Mouse (Mus musculus): ENCODE measurements at regions not wholly inside any gene's neighbourhood (a gene's known extent, or its start where the extent isn't known, plus 50 kb on each side); places are given as distances from the start of the nearest gene placed in this dataset.

DNA sequence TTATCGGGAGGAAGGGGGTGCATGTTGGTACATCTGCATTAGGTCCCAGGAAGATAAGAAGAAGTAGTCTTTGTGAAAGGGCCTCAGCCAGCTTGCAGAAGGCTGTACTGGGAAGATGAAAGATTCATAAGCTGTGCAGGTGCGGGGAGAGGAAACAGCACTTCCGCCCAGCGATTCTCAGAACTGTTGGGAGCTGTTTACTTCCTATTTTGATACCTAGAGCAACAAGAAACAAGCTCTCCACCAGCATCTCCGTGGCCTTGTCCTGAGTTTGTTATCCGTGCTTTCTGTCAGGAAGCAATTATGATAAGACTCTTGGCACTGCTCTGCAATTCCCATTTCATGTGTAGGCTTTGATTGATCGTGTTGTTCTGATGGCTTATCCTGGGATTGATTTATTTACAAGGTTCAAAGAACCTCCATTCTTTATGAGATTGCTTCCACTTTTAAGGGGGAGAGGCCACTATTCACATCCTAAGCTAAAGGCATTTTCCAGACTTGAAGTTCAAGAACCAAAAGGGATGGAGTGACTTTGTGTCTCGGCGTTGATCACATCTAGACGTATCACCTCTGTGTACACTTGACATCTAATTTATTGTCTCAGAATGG is 133.6 kb upstream of the Tars start:
- Histone ChIP-seq H3K4me2 (ENCODE audit: low read depth) (no peak overlapping the region), H3K27me3 (ENCODE audit: control insufficient read depth, insufficient read depth, low read length) (no peaks in the 10 kb centered on the region), H3K4me3 (ENCODE audit: low read depth, low read length) (no peak overlapping the region), H3K9ac (ENCODE audit: low read length) (no peak overlapping the region), H3K9me3 (ENCODE audit: control insufficient read depth, low read length) (no peaks in the 10 kb centered on the region), H3K27ac (ENCODE audit: low read depth, low read length) (no peak overlapping the region), H3K36me3 (ENCODE audit: control insufficient read depth, insufficient read depth, low read length) (no peaks in the 10 kb centered on the region), H3K4me1 (ENCODE audit: control insufficient read depth, insufficient read depth, low read length) (no peaks in the 10 kb centered on the region)
- DNase-seq (ENCODE audit: low spot score) = no peak
- ATAC-seq (ENCODE audit: insufficient read depth, low FRiP score, low TSS enrichment) = no peak
- WGBS = 85% methylated on average over 10 of the region's 10 CpGs

GRCm38 (mm10) chr15:11532536-11532935 is 133.1 kb upstream of the Tars start:
- DNase-seq (ENCODE audit: low spot score) = no peak
- H3K27me3 ChIP-seq (ENCODE audit: control insufficient read depth, insufficient read depth, low read length) = no peaks in the 10 kb centered on the region
- H3K9me3 ChIP-seq (ENCODE audit: control insufficient read depth, low read length) = no peaks in the 10 kb centered on the region
- no peak overlapping the region for H3K4me3 ChIP-seq (ENCODE audit: low read depth, low read length)
- no peaks in the 10 kb centered on the region for H3K36me3 ChIP-seq (ENCODE audit: control insufficient read depth, insufficient read depth, low read length)
- no peak overlapping the region for H3K27ac ChIP-seq (ENCODE audit: low read depth, low read length)
- no peak overlapping the region for H3K4me2 ChIP-seq (ENCODE audit: low read depth)
- H3K9ac ChIP-seq (ENCODE audit: low read length) = no peak overlapping the region
- no peak for ATAC-seq (ENCODE audit: insufficient read depth, low FRiP score, low TSS enrichment)
- 80% methylated on average over 9 of the region's 9 CpGs for WGBS
- H3K4me1 ChIP-seq (ENCODE audit: control insufficient read depth, insufficient read depth, low read length) = no peaks in the 10 kb centered on the region

DNA sequence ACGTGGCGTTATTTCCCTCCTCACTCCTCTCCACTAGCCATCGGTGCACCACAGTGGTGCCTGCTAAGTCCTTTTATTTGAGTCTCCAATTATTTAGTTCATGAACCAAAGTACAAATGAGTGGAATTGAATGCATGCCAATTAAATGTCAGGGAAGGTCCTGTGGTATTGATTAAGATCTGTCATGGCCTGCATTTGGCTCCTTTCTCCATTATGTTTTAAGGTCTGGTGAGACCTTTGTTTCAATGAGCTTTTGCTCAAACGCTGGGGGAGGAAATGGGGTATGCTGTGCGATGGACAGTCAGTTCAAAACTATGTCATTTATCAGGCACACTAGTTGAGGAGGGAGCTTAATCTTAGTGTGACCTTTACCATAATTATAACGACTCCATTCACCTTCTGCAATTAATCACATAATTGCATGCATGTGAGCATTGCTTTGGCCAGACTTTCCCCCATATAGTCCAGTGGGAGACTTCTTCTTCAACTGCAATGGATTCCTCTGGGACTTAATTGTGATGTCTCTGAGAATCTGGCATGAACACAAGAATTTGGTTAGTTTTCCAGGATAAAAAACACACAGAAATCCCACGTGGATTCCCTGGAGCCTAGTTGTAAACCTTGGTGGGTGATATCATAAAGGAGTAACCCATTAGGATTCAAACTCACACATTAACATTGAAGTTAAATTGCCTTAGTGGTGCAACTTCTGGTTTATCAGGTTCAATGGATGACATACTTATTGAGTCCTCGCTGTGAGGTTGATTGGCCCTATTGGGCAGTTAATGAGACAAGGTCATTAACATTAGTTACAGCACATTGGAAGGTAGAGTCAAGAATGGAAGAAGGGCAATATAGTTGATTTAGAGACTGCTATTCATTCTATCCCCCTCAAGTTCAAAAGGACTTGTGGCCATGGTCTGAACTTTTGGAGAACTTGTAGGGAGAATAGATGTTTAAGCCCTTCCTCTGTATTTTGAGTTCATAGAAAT is 130.7 kb upstream of the Tars start:
- Histone ChIP-seq H3K27ac (ENCODE audit: low read depth, low read length) (no peak overlapping the region), H3K27me3 (ENCODE audit: control insufficient read depth, insufficient read depth, low read length) (no peaks in the 10 kb centered on the region), H3K9me3 (ENCODE audit: control insufficient read depth, low read length) (no peaks in the 10 kb centered on the region), H3K4me3 (ENCODE audit: low read depth, low read length) (no peak overlapping the region), H3K9ac (ENCODE audit: low read length) (no peak overlapping the region), H3K4me2 (ENCODE audit: low read depth) (no peak overlapping the region), H3K36me3 (ENCODE audit: control insufficient read depth, insufficient read depth, low read length) (no peaks in the 10 kb centered on the region), H3K4me1 (ENCODE audit: control insufficient read depth, insufficient read depth, low read length) (no peaks in the 10 kb centered on the region)
- ATAC-seq (ENCODE audit: insufficient read depth, low FRiP score, low TSS enrichment) (peak; percentile 79), DNase-seq (ENCODE audit: low spot score) (no peak)
- 55% methylated on average over 8 of the region's 8 CpGs for WGBS

DNA sequence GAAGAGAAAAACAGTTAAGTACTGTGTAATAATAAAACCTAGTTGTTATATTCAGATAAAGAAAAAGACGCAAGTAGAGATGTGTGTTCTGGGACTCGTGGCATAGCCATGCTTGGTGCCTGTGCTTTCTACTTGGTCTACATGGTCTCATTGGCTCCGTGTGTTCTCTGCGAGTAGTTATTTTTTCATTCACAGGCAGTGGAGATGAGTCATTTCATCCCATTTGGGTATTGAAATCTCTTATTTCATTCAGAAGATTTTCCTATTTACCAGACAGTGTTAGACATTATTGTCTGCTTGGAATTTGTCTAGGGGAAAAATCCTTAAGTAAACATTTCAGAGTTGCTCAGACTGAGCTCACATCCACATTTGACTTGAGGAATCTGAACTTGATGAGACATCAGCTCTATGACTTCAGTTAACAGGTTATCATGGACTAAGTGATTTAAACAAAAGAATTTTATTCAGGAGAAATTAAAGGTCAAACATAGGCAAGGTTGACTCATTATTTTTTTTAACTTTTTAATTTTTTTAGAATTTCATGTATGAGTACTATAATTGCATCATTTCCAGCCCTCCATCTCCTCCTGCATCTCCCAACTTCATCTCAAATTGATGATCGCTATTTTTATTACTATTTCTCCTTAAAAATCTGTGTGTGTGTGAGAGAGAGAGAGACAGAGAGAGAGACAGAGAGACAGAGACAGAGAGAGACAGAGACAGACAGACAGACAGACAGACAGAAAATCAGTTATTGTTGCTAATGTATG is 125.1 kb upstream of the Tars start:
- Histone ChIP-seq H3K4me3 (ENCODE audit: low read depth, low read length) (no peak overlapping the region), H3K27ac (ENCODE audit: low read depth, low read length) (no peak overlapping the region), H3K9me3 (ENCODE audit: control insufficient read depth, low read length) (no peaks in the 10 kb centered on the region), H3K4me2 (ENCODE audit: low read depth) (no peak overlapping the region), H3K4me1 (ENCODE audit: control insufficient read depth, insufficient read depth, low read length) (no peaks in the 10 kb centered on the region), H3K36me3 (ENCODE audit: control insufficient read depth, insufficient read depth, low read length) (no peaks in the 10 kb centered on the region), H3K9ac (ENCODE audit: low read length) (no peak overlapping the region), H3K27me3 (ENCODE audit: control insufficient read depth, insufficient read depth, low read length) (no peaks in the 10 kb centered on the region)
- ATAC-seq (ENCODE audit: insufficient read depth, low FRiP score, low TSS enrichment) (no peak), DNase-seq (ENCODE audit: low spot score) (no peak)
- 88% methylated on average over 5 of the region's 5 CpGs for WGBS

DNA sequence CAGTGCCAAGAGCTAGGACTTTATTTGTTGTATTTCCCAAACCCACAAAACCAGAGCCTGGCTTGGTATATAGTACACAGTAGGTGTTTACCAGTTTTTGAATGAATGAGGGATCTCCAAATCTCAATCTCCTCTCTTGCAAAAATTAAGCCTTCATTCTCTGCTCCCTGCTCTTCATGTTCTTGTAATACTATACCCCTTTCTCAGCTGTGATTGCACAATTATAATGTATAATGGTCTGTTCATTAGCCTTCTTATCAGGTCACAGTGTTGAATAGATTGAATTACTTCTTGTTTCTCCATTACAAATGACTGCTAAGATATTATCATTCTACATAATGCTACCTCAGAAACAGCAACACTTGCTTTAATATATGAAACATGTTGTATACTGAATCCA is 119.1 kb upstream of the Tars start:
- ATAC-seq (ENCODE audit: insufficient read depth, low FRiP score, low TSS enrichment) (no peak), DNase-seq (ENCODE audit: low spot score) (no peak)
- H3K27me3 ChIP-seq (ENCODE audit: control insufficient read depth, insufficient read depth, low read length) = no peaks in the 10 kb centered on the region
- no peak overlapping the region for H3K4me3 ChIP-seq (ENCODE audit: low read depth, low read length)
- no peaks in the 10 kb centered on the region for H3K4me1 ChIP-seq (ENCODE audit: control insufficient read depth, insufficient read depth, low read length)
- no peaks in the 10 kb centered on the region for H3K36me3 ChIP-seq (ENCODE audit: control insufficient read depth, insufficient read depth, low read length)
- no peak overlapping the region for H3K27ac ChIP-seq (ENCODE audit: low read depth, low read length)
- H3K9ac ChIP-seq (ENCODE audit: low read length) = no peak overlapping the region
- H3K9me3 ChIP-seq (ENCODE audit: control insufficient read depth, low read length) = no peaks in the 10 kb centered on the region
- no peak overlapping the region for H3K4me2 ChIP-seq (ENCODE audit: low read depth)

DNA sequence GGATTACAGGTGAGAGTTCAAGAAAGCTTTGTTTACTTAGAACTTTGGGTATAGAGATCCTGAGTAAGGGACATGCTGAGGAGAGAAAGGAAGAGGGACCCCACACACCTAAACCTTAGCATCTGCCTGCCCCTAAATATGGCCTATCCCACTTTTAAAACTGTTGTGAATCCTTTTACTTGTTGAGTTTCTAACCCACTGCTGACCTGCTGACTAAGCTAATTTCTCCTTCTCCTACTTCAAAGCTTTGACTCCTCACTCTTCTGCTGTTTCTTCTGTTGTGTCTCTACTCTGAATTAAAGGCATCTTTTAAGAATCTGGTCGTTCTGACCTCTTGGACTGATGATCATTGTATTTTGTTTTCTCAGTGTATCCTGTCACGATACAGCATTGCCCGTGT is 118.4 kb upstream of the Tars start:
- Histone ChIP-seq H3K4me1 (ENCODE audit: control insufficient read depth, insufficient read depth, low read length) (no peaks in the 10 kb centered on the region), H3K27me3 (ENCODE audit: control insufficient read depth, insufficient read depth, low read length) (no peaks in the 10 kb centered on the region), H3K4me3 (ENCODE audit: low read depth, low read length) (no peak overlapping the region), H3K4me2 (ENCODE audit: low read depth) (no peak overlapping the region), H3K9ac (ENCODE audit: low read length) (no peak overlapping the region), H3K36me3 (ENCODE audit: control insufficient read depth, insufficient read depth, low read length) (no peaks in the 10 kb centered on the region), H3K9me3 (ENCODE audit: control insufficient read depth, low read length) (no peaks in the 10 kb centered on the region), H3K27ac (ENCODE audit: low read depth, low read length) (no peak overlapping the region)
- WGBS = 72% methylated on average over 3 of the region's 3 CpGs
- DNase-seq (ENCODE audit: low spot score) = no peak
- ATAC-seq (ENCODE audit: insufficient read depth, low FRiP score, low TSS enrichment) = no peak

DNA sequence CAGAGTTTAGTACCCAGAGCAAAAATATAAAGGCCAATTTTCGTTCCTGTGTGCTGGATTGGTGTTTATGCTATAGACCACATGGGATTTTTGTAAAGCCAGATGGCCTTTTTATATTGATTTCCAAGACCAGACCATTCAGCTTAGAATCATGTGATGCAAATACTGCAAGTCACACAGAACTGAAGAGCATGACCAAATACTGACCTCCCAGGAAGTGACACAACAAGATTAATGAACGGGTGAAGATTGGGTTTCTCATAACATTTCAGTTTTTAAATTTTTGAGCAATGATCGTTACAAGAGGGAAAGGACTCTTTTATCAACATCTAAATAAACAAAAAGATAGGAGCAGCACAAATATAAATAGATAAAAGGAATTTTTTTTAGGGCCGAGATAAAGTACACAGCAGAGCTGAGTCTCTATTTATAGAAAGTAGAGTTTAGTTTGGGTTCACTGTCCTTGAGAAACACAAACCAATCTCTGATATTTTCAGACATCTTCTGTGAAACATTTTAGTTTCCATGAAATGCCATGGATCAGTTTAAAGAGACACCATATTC is 105.7 kb upstream of the Tars start:
- H3K9ac ChIP-seq (ENCODE audit: low read length) = no peak overlapping the region
- H3K36me3 ChIP-seq (ENCODE audit: control insufficient read depth, insufficient read depth, low read length) = no peaks in the 10 kb centered on the region
- WGBS = 78% methylated on average over 4 of the region's 4 CpGs
- H3K27me3 ChIP-seq (ENCODE audit: control insufficient read depth, insufficient read depth, low read length) = no peaks in the 10 kb centered on the region
- no peak for DNase-seq (ENCODE audit: low spot score)
- H3K9me3 ChIP-seq (ENCODE audit: control insufficient read depth, low read length) = no peaks in the 10 kb centered on the region
- H3K4me2 ChIP-seq (ENCODE audit: low read depth) = no peak overlapping the region
- H3K4me3 ChIP-seq (ENCODE audit: low read depth, low read length) = no peak overlapping the region
- H3K27ac ChIP-seq (ENCODE audit: low read depth, low read length) = no peak overlapping the region
- H3K4me1 ChIP-seq (ENCODE audit: control insufficient read depth, insufficient read depth, low read length) = no peaks in the 10 kb centered on the region
- no peak for ATAC-seq (ENCODE audit: insufficient read depth, low FRiP score, low TSS enrichment)

GRCm38 (mm10) chr15:11496436-11496835 is 97.0 kb upstream of the Tars start:
- Histone ChIP-seq H3K9me3 (ENCODE audit: control insufficient read depth, low read length) (no peaks in the 10 kb centered on the region), H3K27me3 (ENCODE audit: control insufficient read depth, insufficient read depth, low read length) (no peaks in the 10 kb centered on the region), H3K9ac (ENCODE audit: low read length) (no peak overlapping the region), H3K4me3 (ENCODE audit: low read depth, low read length) (no peak overlapping the region), H3K27ac (ENCODE audit: low read depth, low read length) (no peak overlapping the region), H3K4me1 (ENCODE audit: control insufficient read depth, insufficient read depth, low read length) (no peaks in the 10 kb centered on the region), H3K4me2 (ENCODE audit: low read depth) (no peak overlapping the region), H3K36me3 (ENCODE audit: control insufficient read depth, insufficient read depth, low read length) (no peaks in the 10 kb centered on the region)
- DNase-seq (ENCODE audit: low spot score) (no peak), ATAC-seq (ENCODE audit: insufficient read depth, low FRiP score, low TSS enrichment) (no peak)
- 93% methylated on average over 2 of the region's 2 CpGs for WGBS
